Mouse (Mus musculus): ENCODE data around the gene Arid4a.

- no peak for TF ChIP-seq CHD2 (IDR thresholded peaks at IDR 0.05; ENCODE audit: low read depth, low read length)
- no peak for TF ChIP-seq ZNF384 (IDR thresholded peaks at IDR 0.05; ENCODE audit: low read depth, low read length)
These were observed 56.3 kb downstream of the Arid4a start for GRCm38 (mm10) chr12:71072048-71072447.

All from ES-E14 (cell line).